Mouse (Mus musculus): ENCODE measurements around the gene D230025D16Rik. TPM values are rescaled to one million over a fixed set of nuclear protein-coding genes. Genes with fewer than 3 reads are reported as not detected.
A peak's percentile ranks its signal among the peaks of the same experiment; 100 is the strongest.

D230025D16Rik gene
- polyA plus RNA-seq, 1 experiment from 2014 or later, result 33.1 TPM

DNA sequence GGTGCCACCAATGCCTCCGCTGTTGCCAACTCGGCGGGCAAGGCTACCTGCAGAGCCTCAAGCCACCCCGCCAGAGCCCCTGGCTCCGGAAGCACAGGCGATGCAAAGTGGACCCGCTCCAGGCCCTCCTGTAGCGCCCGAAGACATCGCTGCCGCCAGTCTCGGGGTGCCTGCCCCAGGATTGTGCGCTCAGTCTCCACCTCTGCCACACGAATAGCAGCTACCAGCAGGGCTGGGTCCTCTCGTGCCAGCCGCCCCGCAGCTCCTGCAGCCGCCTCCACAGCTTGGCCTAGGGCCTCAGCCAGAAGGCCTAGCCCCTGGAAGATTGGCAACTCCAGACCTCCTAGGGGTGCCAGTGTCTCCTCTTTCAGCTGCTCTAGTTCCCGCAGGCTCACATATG is 68.5 kb downstream of the D230025D16Rik start:
- ATAC-seq (ENCODE audit: low FRiP score), result no peak
- no peak overlapping the region for H3K4me2 ChIP-seq (replicated peaks)
- H3K4me1 ChIP-seq (replicated peaks; ENCODE audit: control insufficient read depth, insufficient read depth, low read length), result peaks cover 24% of the 10 kb centered on the region
- WGBS, result 71% methylated on average over 19 of the region's 19 CpGs
- no peak overlapping the region for H3K9ac ChIP-seq
- no peaks in the 10 kb centered on the region for H3K36me3 ChIP-seq (replicated peaks; ENCODE audit: control insufficient read depth, insufficient read depth)
- no peaks in the 10 kb centered on the region for H3K9me3 ChIP-seq (ENCODE audit: control insufficient read depth, low read length)
- H3K27me3 ChIP-seq (ENCODE audit: control insufficient read depth, insufficient read depth, low read length), result 0 out of 2 replicates have a peak, but pooled peaks cover 8% of the 10 kb centered on the region
- no peak overlapping the region for H3K27ac ChIP-seq
- H3K4me3 ChIP-seq (replicated peaks; ENCODE audit: low read length), result no peak overlapping the region
- no peak for DNase-seq (ENCODE audit: low spot score)

GRCm38 (mm10) chr8:105294776-105295175 is 69.8 kb downstream of the D230025D16Rik start:
- ATAC-seq (ENCODE audit: low FRiP score) (no peak), DNase-seq (ENCODE audit: low spot score) (no peak)
- no peaks in the 10 kb centered on the region for H3K9me3 ChIP-seq (ENCODE audit: control insufficient read depth, low read length)
- H3K27ac ChIP-seq, result no peak overlapping the region
- H3K27me3 ChIP-seq (ENCODE audit: control insufficient read depth, insufficient read depth, low read length), result 0 out of 2 replicates have a peak, but pooled peaks cover 8% of the 10 kb centered on the region
- no peak overlapping the region for H3K4me3 ChIP-seq (replicated peaks; ENCODE audit: low read length)
- H3K4me1 ChIP-seq (replicated peaks; ENCODE audit: control insufficient read depth, insufficient read depth, low read length), result peaks cover 32% of the 10 kb centered on the region
- WGBS, result 74% methylated on average over 9 of the region's 9 CpGs
- peaks cover 4% of the 10 kb centered on the region for H3K36me3 ChIP-seq (replicated peaks; ENCODE audit: control insufficient read depth, insufficient read depth)
- H3K9ac ChIP-seq, result no peak overlapping the region
- no peak overlapping the region for H3K4me2 ChIP-seq (replicated peaks)

DNA sequence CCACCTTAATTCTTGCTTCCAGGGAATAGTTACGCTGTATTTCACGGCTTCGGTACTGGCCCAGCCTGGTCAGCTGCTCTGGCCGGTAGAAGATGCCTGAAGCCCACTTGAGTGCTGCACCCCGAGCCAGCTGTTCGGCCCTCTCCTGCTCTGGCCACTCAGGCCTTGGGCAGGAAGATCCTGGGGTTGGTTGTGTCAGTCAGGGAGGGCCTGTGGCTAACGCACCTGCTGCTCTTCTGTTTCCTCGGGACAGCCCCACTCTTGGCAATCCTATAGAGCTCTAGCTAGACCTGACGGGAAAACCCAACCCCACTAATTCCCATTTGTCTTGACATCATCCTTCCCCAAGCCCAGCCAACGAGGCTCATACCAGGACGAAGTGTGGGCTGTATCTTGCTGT is 70.3 kb downstream of the D230025D16Rik start:
- no peak overlapping the region for H3K4me2 ChIP-seq (replicated peaks)
- peak overlapping the region; percentile 6; the same call in 1 of the 2 replicates for H3K9ac ChIP-seq
- peak overlapping the region; percentile 3; the same call in 1 of the 2 replicates for H3K4me3 ChIP-seq (replicated peaks; ENCODE audit: low read length)
- 0 out of 2 replicates have a peak, but pooled peaks cover 6% of the 10 kb centered on the region for H3K27me3 ChIP-seq (ENCODE audit: control insufficient read depth, insufficient read depth, low read length)
- H3K36me3 ChIP-seq (replicated peaks; ENCODE audit: control insufficient read depth, insufficient read depth), result peaks cover 9% of the 10 kb centered on the region
- H3K9me3 ChIP-seq (ENCODE audit: control insufficient read depth, low read length), result no peaks in the 10 kb centered on the region
- ATAC-seq (ENCODE audit: low FRiP score) (no peak), DNase-seq (ENCODE audit: low spot score) (no peak)
- peaks cover 27% of the 10 kb centered on the region for H3K4me1 ChIP-seq (replicated peaks; ENCODE audit: control insufficient read depth, insufficient read depth, low read length)
- 0 out of 2 replicates have a peak overlapping the region, but pooled peaks have one; percentile 20 for H3K27ac ChIP-seq
- WGBS, result 70% methylated on average over 11 of the region's 11 CpGs

GRCm38 (mm10) chr8:105295895-105296573 is 71.1 kb downstream of the D230025D16Rik start, which contains the start of gene Exoc3l:
Exoc3l (minus strand) TSS chr8:105296101.
- Histone ChIP-seq H3K4me1 (replicated peaks; ENCODE audit: control insufficient read depth, insufficient read depth, low read length) (peaks cover 19% of the 10 kb centered on the region), H3K36me3 (replicated peaks; ENCODE audit: control insufficient read depth, insufficient read depth) (peaks cover 17% of the 10 kb centered on the region), H3K9ac (peak within 1 kb of the TSS; percentile 91), H3K27ac (0 out of 2 replicates have a peak within 1 kb of the TSS, but pooled peaks have one; percentile 20), H3K4me2 (replicated peaks) (peak within 1 kb of the TSS; percentile 86), H3K4me3 (replicated peaks; ENCODE audit: low read length) (peak within 1 kb of the TSS; percentile 3; the same call in 1 of the 2 replicates), H3K9me3 (ENCODE audit: control insufficient read depth, low read length) (no peaks in the 10 kb centered on the region), H3K27me3 (ENCODE audit: control insufficient read depth, insufficient read depth, low read length) (no peaks in the 10 kb centered on the region)
- no peak for ATAC-seq (ENCODE audit: low FRiP score)
- DNase-seq (ENCODE audit: low spot score), result no peak
- 68% methylated on average over 11 of the region's 11 CpGs for WGBS

DNA sequence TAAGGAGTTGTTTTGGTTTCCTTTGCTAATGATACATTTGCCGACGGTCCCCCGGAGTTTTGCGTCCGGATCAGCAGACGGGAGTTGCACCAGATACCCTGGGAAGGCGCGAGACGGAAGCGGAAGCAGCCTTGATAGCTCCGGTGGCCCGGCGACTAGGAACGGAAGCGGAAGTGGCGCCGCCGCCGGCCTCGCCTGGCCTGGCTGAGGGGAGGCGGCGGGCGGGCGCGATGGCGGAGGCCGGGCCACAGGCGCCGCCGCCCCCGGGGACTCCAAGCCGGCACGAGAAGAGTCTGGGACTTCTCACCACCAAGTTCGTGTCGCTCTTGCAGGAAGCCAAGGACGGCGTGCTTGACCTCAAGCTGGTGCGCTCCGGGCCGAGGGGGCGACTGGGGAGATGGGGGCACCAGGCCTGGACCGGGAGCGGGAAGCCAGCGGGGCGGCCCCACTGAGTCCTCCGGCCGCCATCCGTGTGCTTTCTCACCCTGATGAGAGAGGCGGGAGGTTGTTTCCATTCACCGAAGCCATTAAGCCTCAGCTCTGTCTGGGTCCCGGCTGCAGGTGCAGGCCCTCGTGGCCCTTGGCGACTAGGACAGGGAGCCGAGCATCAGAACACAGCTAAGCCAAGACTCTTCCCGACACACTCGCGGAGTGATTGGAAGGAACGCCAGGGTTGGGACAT is 72.7 kb downstream of the D230025D16Rik start, which contains the start of gene E2f4:
TSS of gene E2f4 (plus strand) at position 153 of the 682 bp plus-strand sequence.
- WGBS, result under 1% methylated on average over 54 of the region's 58 CpGs
- Histone ChIP-seq H3K27ac (peak within 1 kb of the TSS; percentile 56; the same call in 1 of the 2 replicates), H3K27me3 (ENCODE audit: control insufficient read depth, insufficient read depth, low read length) (no peaks in the 10 kb centered on the region), H3K9me3 (ENCODE audit: control insufficient read depth, low read length) (no peaks in the 10 kb centered on the region), H3K4me1 (replicated peaks; ENCODE audit: control insufficient read depth, insufficient read depth, low read length) (peaks cover 17% of the 10 kb centered on the region), H3K4me2 (replicated peaks) (peak within 1 kb of the TSS; percentile 86), H3K36me3 (replicated peaks; ENCODE audit: control insufficient read depth, insufficient read depth) (peaks cover 33% of the 10 kb centered on the region), H3K9ac (peak within 1 kb of the TSS; percentile 91), H3K4me3 (replicated peaks; ENCODE audit: low read length) (peak within 1 kb of the TSS; percentile 91)
- ATAC-seq (ENCODE audit: low FRiP score) (peak; percentile 90), DNase-seq (ENCODE audit: low spot score) (peak; percentile 91)

DNA sequence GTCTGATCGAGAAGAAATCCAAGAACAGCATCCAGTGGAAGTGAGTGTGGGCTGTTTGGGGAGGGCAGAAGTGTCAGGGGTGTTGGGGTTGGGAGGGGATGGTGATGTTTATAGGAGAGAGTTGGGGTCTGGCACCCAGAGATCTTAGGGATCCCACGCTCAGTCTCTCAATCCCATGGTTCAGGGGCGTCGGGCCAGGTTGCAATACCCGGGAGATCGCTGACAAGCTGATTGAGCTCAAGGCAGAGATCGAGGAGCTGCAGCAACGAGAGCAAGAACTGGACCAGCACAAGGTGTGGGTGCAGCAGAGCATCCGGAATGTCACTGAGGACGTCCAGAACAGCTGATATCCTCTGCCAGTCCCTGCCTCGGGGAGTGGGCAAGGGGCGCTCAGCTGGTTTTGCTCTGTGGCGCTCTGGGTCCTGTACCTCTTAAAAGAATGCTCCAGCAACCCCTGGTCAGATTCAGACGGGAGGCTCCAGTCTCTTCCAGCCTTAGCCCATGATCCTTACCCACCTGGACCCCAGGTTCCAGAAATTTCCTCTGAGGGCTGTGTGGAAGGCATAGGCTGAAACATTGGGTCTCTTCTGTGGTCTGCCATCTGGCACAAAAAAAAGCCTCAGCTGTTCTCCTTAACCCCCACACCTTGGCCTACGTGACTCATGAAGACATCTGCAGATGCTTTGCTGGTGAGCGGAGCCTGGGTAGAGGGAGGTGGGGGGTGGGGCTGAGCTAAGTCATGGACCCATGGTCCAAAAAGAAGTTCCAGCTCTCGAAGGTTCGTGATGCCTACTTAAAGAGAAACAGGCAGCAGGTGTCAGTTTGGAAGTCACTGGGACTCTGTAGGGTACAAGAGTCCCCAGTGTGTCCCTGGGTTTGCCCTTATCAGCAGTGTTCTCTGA is 73.7 kb downstream of the D230025D16Rik start:
- Histone ChIP-seq H3K27me3 (ENCODE audit: control insufficient read depth, insufficient read depth, low read length) (no peaks in the 10 kb centered on the region), H3K9me3 (ENCODE audit: control insufficient read depth, low read length) (no peaks in the 10 kb centered on the region), H3K4me2 (replicated peaks) (peak overlapping the region; percentile 86), H3K4me1 (replicated peaks; ENCODE audit: control insufficient read depth, insufficient read depth, low read length) (peaks cover 17% of the 10 kb centered on the region), H3K27ac (no peak overlapping the region), H3K4me3 (replicated peaks; ENCODE audit: low read length) (peak overlapping the region; percentile 91), H3K9ac (peak overlapping the region; percentile 91), H3K36me3 (replicated peaks; ENCODE audit: control insufficient read depth, insufficient read depth) (peaks cover 42% of the 10 kb centered on the region)
- ATAC-seq (ENCODE audit: low FRiP score), result no peak
- DNase-seq (ENCODE audit: low spot score), result no peak
- WGBS, result 65% methylated on average over 18 of the region's 18 CpGs

GRCm38 (mm10) chr8:105299962-105300361 is 75.0 kb downstream of the D230025D16Rik start:
- H3K27me3 ChIP-seq (ENCODE audit: control insufficient read depth, insufficient read depth, low read length), result no peaks in the 10 kb centered on the region
- H3K4me2 ChIP-seq (replicated peaks), result no peak overlapping the region
- ATAC-seq (ENCODE audit: low FRiP score) (no peak), DNase-seq (ENCODE audit: low spot score) (no peak)
- 96% methylated on average over 8 of the region's 8 CpGs for WGBS
- H3K9me3 ChIP-seq (ENCODE audit: control insufficient read depth, low read length), result no peaks in the 10 kb centered on the region
- H3K9ac ChIP-seq, result no peak overlapping the region
- H3K4me3 ChIP-seq (replicated peaks; ENCODE audit: low read length), result no peak overlapping the region
- H3K36me3 ChIP-seq (replicated peaks; ENCODE audit: control insufficient read depth, insufficient read depth), result peaks cover 56% of the 10 kb centered on the region
- H3K27ac ChIP-seq, result no peak overlapping the region
- H3K4me1 ChIP-seq (replicated peaks; ENCODE audit: control insufficient read depth, insufficient read depth, low read length), result peaks cover 17% of the 10 kb centered on the region

Measured in hindbrain, embryonic 14.5 days (tissue).